Mouse (Mus musculus) cerebellum, postnatal 36 days (tissue): ENCODE data around the gene Dpp6.
A peak's percentile ranks its signal among the peaks of the same experiment; 100 is the strongest.

ENCODE experiments used
- DNase-seq, 2 experiments: peaks; one replicate each; pipeline ENCODE4 v3.0.0; 2021 to 2022; ENCODE audit warnings: mixed read lengths in 2 of 2

The Dpp6 gene

DNA sequence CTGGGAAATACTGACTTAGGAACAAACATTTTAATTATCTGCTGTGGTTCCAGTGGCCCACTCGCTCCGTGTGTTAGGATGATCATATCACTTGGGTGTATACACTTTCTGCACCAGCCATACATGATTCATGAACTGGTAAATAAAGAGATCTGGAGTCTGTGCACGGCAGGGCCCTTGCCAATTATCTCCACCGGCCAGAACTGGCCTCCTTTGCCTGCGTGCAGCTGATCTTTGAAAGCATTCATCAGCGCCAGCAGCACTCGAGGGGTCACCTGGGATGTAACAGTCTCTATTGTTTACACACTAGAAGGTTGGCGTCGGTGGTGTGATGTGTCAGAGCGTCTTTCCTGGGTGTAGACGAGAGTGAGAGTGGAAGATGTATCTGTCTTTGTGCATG, 868.2 kb downstream of the Dpp6 start:
- DNase-seq: no peak

DNA sequence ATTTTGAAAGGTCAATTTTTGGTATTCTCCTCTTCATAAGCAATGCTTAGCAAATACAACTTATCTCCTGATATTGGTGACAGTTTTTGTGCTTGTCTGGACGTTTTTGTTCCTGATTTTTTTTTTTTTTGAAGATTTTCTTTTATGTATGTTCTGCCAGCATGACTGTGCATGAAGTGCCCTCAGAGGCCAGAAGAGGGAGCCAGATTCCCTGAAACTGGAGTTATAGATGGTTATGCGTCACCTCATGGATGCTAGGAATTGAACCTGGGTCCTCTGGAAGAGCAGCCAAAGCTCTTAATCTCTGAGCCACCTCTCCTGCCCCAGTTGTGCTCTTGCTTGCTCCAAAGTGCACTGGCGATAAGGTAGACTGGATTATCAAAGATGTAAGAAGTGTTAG, 868.9 kb downstream of the Dpp6 start:
- DNase-seq: no peak

DNA sequence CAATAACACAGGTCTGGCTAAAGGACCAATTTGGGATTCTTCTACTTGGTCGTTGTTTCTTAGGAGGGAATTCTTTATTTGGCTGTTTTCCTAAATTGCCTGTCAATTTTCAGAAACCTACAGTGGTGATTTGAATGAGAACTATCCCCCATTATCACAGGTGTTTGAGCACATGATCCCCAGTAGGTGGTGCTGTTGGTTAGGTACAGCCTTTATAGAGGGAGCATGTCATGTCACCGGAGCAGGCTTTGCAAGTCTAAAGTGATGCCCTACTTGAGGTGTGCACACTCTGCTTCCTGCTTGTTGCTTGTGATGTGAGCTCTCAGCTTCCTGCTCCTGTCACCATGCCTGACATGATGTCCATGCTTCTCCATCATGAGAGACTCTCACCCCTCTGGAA, 870.3 kb downstream of the Dpp6 start:
- DNase-seq: no peak

DNA sequence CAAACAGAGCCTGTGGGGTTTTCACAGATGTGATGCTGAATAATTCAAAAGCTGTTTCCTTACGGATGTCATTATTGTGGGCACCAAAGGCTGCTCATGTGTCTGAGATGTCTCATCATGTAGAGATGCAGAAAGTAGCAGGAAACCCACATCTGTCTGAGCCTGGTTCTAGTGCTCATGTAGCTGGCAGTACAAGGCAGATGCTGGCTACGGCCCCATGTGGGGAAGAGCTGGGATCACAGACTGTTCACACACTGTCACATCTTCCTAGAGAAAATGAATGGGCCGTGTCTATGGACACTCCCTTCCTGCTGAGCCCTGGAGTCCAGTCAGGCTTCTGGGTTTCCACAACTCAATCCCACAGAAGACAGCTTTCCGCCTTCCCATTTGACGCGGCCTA, 885.5 kb downstream of the Dpp6 start:
- DNase-seq: no peak

DNA sequence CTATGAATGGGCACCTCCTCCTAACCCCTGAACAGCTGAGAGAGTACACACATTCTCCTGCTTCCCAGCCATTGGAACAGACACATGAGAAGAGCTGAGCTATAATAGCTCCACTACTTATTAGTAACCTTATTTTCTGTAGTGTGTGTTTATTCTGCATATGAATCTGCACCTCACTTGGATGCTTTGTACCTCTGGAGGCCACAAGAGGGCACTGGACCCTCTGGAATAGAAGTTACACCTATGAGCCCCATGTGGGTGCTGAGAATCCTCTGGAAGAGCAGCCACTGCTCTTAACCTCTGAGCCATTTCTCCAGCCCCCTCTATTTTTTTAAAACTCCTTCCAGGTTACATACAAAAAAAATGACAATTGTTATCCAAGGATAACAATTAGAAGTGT, 888.0 kb downstream of the Dpp6 start:
- DNase-seq: no peak

DNA sequence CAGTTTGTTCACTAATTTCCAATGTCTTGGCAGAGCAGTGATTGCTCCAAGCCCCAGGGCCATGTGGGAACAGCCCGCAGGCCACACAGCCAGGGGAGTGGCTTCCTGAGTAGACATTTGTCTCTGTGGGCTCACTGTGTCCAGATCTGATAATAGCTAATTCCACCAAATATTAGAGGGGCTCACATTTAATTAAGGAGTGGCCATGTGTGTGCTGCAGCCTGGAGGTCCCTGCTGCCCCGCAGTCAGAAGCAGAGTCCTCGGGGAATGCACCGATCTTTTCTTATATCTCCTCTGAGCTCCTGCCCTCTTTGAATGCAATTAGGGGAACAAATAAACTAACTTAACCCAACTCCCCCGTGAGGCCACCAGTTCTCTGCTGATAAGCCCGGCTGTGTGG, 889.5 kb downstream of the Dpp6 start:
- no peak for DNase-seq

DNA sequence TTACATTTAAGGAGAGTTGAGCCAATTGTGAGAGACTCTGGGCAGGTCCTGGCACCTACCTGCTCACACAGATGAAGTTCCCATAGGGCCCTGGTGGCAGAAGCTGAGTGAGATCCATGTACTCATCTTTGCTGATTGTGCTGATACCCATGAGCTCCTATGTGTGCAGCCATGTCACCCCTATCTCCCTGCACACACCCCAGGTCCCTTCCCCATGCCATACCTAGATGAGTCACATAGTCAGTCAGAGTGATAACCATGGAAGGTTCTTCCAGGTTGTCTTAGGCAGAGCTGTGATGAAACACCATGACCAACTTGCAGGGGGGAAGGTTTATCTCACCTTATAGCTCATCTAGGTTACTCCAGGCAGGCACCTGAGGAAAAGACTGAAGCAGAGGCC, 890.3 kb downstream of the Dpp6 start:
- DNase-seq: no peak

DNA sequence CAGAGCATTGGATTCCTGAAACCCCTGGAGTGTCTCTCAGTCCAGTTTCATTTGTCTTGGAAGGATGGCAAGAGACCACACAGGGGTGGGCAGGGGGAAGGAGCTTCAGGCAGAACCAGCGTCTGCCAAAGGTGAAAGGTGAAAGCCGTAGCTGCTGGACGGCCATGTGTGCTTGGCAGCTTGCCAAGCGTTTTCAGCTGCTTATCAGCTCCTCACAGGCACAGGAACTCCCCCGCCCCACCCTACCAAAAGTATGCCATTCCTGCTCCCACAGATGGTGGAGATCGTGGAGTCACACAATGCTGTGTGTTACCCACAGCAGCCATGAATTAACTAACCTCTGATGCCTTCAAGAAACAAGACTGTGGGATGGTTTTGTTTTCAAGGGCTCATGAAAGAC, 891.2 kb downstream of the Dpp6 start:
- no peak for DNase-seq

DNA sequence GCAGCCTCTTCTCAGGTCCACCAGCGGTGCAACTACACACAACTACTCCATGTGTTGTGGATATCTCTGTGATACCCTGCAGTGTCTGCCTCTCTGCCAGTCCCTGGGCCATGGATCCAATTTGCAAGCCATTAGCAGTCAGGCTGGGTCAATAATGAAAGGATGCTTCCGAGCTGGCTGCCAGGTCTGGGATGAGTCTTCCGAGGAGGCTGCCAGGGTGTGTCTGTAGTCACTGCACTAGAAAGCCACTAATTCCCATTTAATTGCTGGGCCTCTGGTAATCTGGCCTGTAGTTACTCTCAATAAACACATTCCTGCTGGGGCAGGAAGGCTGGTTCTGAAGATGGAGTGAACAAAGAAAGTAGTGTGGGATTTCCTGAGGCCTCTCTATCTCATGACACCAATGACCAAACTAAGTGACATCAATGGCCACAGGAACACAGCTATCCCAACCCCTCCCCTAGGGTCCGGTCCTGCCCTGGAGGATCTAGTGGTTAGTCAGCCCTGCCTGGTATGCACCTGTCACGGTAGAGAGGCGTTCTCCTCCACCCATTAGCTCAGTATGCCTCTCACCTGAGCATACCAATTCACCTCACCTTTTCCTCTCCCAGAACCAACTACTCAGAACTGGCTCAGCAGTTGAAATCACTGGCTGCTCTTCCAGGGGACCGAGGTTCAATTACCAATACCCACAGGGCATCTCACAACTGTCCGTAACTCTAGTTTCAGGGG, 894.6 kb downstream of the Dpp6 start:
- DNase-seq: no peak

DNA sequence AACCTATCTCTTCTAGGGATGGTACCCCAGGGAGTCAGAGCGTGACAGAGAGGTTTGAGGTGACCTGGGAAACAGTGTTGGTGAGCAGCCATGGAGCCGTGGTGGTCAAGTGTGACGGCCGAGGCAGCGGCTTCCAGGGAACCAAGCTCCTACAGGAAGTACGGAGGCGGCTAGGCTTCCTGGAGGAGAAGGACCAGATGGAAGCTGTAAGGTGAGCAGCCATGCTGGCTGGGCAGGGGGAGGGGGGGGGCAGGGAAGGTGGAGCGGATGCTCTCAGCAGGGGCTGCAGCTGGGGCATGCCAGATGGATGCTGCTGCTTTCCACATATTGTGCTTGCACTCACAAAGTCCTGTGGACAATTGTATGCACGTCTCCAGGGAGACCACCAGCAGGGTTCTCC, 897.4 kb downstream of the Dpp6 start:
- no peak for DNase-seq

DNA sequence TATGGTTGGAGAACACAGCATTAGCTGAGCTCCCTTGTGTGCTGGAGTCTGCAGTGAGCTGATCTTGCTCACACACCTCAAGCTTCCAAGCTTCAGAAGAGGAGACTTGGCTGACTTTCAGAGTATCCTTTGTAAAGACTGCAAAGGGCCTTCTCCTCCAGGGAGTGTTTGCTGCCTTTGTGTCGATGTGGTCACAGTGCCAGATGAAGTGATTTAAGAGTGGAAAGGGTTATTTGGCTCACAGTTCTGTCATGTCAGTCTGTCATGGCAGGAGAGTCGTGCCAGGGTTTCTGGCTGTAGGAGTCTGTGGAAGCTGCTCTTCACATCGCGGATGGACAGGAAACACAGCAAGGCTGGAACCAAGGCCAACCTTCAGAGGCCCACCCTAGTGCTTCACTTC, 899.0 kb downstream of the Dpp6 start:
- no peak for DNase-seq

DNA sequence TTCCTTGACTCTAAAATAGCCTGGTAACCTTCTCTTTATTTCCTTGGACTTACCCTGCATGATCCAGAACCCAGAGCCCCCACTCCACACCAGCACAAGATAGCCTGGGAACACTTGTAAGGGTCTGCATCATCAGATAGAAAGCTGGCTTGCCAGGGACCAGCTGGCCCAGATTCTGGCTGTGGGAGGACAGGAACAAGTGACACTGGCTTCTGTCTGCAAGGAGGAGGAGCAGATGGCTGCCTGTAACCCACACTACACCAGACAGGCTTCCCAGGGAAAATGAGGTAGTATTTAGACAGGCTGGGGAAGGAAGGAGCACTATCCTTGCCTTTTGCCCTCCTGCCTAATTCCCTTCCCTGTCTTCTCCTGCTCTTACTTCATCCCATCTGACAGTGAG, 900.3 kb downstream of the Dpp6 start:
- DNase-seq: peak in 1 of 2 experiments; percentile 34

DNA sequence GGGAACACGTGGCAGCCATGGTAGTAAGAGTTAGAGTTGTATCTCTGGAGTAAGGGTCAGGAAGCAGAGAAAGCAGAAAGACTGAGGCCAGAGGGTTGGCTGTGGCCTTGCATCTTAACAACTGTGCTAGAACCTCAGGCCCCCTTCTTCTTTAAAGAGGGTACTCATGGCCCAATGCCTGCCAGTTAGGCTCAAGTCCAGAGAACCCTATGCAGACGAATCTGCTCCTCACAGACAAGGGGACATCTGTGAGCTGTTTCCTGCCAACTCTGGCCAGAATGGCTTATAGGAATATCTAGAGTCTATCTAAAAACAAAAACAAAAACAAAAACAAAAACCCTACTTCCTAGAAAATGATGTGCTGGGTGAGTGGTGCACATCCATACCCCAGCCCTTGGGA, 902.3 kb downstream of the Dpp6 start:
- DNase-seq: no peak

DNA sequence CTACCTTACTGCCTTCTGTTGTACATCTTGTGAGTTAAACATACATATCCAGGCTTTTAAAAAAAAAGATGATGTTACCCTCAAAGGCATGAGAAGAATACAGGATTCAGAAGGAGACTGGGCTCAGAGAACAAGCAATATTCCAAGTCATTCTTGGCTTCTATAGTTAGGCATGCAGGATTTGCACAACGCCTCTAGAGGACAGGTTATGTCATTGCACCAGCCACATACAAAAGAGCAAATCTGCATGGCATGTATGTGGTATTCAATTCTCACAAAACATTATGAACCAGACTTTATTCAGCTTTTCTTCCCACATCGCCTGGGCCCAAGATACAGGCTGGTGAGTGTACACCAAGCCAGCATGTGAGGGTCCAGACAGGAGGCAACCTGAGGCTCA, 907.5 kb downstream of the Dpp6 start:
- DNase-seq: no peak

DNA sequence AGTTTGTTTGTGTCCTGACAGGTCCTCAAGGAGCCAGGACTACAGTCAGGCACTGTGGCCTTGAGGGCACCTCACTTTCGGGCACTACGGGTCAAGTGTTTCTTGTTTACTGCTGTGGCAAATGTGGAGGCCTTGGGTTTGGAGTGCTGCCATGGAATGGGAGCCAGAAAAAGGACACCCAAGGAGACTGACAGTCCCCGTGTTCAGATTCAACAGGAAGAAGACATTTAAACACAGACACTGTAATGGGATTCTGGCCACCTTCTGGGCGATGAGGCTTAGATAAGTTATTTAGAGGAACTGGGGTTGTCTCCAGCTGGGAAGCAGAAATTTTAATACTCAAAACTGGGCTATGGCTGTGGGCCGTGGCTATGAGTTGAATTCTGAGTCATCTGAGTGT, 913.7 kb downstream of the Dpp6 start:
- peak; percentile 45 to 57 for DNase-seq

DNA sequence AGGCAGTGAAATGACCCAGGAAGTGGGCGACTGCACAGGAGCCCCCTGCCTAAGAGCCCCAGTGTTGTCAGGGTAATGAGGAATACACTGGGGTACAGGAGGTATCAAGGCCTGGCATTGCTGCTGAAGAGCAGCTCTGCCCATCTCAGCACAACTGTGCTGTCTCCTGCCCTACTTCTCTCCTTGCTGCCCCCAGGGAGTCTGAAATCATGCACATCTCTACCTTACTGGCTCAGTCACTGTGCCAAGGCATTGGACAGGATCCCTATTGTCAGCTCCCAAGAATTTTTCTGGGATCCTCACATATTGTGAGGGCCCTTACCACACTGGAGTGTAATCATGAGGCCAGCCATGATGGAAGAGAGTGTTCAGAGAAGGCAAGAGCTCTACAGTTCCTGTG, 914.4 kb downstream of the Dpp6 start:
- DNase-seq: peak in 1 of 2 experiments; percentile 32

DNA sequence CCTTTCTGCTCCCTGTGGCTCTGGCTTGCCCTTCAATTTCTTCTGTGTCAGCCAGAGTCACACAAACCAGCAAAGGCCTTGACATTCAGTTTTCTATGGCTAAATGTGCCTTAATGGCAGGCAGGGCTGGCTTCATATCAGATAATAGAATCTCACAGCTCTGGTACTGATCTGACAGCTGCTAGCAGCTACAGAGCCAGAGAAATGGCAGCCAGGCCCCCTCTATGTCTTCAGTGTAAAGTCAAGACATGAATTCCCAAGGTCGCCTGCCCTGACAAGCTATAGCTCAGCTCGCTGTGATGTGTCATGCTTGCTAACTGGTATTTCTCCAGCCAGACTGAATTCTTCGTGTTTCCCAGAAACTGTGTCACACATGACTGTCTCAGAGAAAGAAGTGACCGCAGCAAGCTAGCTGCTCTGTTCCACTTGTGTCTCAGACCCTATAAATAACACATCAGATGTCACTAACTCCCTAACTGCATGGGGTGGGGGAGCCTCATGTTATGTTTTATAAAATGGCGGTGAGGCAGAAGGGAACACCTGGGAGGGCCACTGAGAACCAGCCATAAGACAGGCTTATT, 915.4 kb downstream of the Dpp6 start:
- no peak for DNase-seq

DNA sequence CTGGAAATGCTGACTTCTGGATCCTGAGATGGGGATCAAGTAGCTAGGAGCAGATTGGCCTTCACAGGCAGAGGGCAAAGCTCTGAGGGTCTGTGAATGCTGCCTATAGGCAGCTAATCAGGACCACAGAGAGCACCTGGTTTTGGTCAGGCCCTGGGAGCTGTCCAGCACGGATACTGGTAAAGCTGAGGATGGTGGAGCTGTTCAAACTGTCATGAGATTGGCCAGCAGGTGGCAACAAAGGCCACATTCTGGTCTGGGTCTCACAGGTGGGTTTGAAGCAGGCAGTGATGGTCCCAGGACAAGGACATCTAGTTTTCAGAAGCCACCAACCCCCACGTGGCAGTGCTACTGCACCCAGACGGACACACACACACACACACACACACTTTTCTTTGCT, 920.2 kb downstream of the Dpp6 start:
- no peak for DNase-seq

DNA sequence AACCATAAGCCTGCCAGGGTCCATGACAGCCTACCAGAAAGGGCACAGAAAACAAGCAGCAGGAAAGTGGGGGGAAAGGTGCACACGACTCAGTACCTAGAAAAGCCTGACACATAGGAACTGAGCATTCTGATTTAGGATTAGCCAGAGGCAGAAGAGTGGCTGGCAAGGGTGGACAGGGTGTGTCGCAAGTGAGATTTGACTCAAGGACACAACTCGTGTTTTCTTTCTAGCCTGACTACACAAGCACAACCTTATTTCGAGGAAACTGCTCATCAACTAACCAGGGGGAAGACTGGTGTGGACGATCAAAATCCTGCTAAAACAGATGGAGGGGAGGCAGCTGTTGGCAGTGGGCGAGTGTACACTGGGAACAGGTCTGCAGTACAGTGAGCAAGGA, 922.2 kb downstream of the Dpp6 start:
- DNase-seq: no peak

DNA sequence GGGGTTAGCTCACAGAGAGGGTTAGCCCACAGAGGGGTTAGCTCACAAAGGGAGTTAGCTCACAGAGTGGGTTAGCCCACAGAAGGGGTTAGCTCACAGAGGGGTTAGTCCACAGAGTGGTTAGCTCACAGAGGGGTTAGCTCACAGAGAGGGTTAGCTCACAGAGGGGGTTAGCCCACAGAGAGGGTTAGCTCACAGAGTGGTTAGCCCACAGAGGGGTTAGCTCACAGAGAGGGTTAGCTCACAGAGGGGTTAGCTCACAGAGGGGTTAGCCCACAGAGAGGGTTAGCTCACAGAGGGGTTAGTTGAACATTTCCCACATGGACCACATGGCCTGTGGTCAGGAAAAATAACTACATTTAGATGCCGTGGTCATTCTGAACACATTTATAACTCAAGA, 927.9 kb downstream of the Dpp6 start:
- no peak for DNase-seq

DNA sequence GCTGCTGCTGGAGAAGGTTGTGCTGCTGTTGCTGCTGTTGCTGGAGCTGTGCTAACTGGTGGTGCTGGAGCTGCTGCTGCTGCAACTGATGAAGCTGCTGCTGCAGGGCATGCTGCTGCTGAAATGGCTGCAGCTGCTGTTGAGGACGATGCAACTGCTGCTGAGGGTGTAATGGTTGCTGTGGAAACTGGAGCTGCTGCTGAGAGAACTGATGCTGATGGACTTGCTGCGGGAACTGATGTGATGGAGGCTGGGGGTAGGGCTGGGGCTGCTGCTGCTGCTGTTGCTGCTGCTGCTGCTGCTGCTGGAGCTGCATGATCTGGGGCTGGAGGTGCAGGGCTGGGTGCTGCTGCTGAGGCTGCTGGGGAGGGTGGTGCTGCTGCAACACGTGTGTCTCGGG, 948.8 kb downstream of the Dpp6 start:
- no peak for DNase-seq

DNA sequence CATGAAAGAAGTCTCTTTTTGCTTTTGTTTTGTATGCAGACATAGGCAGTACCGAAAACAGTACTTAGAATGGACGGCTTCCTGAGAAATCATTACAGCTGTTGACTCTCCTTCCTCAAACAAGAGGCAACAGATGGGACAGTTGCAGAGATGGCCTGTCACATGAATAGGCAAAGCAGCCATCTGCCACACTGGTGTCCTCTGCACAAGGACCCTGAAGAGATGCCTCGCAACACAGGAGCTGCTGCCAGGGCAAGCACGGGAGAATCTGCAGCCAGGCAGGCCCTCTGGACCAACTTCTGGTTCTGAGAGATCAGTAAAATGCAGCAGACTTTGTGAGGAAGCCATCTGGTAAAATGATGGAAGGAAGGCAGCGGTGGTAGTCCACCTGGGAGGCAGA, 950.9 kb downstream of the Dpp6 start:
- no peak for DNase-seq
